Mouse (Mus musculus) layer of hippocampus, adult 8-10 months (tissue): ENCODE data around the gene Nkx2-4. TPM values are rescaled to one million over a fixed set of nuclear protein-coding genes. Genes with fewer than 3 reads are reported as not detected.

Experiments used
- DNase-seq, 2 experiments: peaks; one replicate each; pipeline ENCODE4 v3.0.0; 2022; ENCODE audit warnings: low spot score in 2 of 2
- total RNA-seq, 4 experiments: library from RNA; stranded (reverse); gene quantifications; 2 replicates each; pipeline ENCODE4 v1.2.4; 2022

Nkx2-4 gene
- total RNA-seq = not detected

DNA sequence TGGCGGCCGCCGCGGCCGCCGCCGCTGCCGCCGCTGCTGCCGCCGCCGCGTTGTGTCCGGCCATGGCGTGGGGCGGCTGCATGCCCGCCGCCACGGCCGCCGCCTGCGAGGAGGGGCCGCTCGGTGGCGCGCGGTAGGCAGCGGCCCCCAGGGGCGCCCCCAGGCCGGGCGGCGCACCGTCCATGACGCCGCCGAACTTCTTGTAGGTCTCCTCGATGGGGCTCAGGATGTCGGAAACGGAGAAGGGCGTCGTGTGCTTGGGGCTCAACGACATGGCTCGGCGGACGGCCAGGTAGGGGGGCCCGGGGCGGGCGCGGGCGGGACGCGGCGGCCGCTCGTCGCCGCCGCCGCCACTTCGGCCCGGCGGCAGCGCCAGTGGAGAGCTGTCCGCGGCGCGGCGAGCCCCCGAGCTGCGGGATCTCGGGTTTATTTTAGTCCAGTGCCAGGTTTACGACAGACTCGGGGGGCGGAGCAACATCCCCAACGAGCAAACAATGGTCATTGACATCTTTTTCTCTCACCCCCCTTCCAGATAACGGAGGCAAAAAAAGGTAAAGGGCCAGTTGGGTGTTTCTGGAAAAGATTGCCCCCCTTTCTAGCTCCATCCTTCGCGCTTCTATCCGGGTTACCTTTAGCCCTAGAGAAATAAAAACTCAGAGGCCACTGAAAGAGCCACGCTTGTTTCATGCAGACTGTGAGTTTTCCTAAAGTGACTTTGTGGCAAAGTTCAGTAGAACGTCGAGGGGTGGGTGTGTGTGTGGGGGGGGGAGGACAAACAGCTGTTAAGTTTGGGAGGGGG, at the start of gene Nkx2-4:
Gene Nkx2-4, minus strand, starts transcription at position 374 of the 799 bp plus-strand sequence.
- no peak for DNase-seq

DNA sequence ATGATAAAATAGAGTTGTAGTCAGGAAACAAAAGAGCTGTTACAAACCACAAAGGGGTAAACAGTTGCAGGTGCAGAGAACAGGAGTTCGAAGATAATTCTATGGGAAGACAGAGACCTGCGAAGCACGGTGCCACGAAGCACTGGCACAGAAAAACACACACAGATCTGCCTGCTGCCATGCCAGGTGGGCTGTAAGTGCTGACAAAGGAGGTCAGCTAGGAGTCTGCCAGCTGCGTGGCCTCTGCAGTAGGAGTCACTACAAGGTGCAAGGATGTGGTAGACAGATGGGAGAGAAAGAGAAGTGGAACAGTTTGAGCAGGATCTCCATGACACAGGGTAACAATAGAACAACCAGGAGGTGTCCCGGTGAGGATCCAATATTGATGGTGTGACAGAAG, 42.1 kb upstream of the Nkx2-4 start:
- no peak for DNase-seq

DNA sequence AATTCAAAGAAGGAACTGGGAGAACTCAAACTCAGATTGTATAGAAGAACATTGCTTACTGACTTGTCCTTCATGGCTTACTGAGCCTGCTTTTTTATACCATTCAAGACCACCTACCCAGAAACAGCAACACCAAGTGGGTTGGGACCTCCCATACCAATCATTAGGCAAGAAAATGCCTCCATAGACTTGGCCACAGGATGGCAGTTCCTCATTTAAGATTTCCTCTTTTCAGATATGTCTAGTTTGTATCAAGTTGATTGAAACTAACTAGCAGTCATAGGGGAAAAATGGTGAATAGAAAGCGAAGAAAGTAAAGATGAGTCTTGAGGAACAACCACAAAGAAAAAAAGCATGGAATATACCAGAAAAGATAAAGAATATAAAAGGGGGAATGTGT, 34.5 kb upstream of the Nkx2-4 start:
- DNase-seq = no peak

DNA sequence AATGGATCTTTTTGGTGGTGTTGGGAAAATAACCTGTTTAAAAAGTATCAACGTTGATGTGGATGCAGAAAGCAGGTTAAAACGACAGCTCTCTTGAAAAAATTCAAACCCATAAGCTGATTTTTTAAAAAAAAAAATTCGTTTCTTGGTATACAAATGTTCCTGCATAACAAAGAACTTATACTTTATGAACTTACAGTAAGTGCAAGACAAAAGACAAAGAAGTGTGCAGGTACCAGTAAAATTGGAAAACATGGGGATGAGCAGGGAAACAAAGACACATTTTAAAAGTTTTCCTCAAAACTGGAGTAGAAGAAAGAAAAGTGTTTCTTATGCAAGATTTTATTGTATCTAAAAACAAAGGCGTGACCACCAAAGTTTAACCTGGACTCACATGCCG, 1.2 kb upstream of the Nkx2-4 start:
- no peak for DNase-seq

DNA sequence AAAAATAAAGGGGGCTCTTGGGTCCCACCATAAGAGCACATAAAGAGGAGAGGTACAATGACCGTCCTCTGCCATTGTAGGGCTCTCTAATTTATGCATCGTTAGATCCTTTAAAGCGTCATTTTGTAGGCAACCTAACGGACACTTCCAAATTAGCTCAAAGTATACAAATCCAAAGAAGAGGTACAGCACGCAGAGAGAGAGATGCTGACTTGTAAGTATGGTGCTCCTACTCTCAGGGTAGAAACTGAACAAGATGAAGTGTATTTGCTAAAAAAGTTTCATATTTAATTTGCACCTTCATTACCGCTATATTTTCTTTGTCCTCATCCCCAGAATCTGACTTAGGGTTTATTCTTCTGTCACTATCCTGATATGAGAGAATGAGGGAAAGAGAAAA, 692 bp upstream of the Nkx2-4 start:
- DNase-seq = no peak

DNA sequence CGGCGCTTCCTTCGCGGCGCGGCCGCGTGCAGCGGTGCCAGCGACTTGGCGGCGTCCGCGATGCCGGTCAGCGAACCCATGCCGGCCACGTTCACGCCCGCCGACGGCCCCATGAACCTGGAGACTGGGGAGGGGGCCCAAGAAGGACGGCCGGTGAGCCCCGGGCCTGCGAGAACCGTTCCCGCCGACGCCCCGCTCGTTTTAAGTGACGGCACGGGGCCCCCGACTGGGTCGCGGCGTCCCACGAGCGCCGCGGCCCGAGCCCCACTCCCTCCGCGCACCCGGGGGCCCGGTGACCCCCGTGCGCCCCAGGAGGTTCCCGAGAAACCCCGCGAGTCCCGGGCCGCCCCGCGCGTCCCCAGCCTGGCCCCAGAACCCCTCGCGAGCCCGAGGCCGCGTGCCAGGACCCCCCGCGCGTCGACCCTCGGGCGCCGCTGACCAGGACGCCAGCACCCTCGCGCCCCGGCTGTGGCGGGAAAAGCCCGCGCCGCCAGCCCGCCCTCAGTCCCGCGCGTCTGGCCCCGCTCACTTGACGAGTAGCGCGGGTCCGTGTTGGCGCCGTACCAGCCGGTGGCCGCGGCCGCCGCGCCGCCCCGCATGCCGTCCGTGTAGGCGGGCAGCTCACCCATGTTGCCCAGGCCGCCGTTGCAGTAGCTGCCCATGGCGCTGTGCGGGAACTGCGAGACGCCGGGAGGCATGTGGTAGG, 726 bp downstream of the Nkx2-4 start:
- DNase-seq = no peak

DNA sequence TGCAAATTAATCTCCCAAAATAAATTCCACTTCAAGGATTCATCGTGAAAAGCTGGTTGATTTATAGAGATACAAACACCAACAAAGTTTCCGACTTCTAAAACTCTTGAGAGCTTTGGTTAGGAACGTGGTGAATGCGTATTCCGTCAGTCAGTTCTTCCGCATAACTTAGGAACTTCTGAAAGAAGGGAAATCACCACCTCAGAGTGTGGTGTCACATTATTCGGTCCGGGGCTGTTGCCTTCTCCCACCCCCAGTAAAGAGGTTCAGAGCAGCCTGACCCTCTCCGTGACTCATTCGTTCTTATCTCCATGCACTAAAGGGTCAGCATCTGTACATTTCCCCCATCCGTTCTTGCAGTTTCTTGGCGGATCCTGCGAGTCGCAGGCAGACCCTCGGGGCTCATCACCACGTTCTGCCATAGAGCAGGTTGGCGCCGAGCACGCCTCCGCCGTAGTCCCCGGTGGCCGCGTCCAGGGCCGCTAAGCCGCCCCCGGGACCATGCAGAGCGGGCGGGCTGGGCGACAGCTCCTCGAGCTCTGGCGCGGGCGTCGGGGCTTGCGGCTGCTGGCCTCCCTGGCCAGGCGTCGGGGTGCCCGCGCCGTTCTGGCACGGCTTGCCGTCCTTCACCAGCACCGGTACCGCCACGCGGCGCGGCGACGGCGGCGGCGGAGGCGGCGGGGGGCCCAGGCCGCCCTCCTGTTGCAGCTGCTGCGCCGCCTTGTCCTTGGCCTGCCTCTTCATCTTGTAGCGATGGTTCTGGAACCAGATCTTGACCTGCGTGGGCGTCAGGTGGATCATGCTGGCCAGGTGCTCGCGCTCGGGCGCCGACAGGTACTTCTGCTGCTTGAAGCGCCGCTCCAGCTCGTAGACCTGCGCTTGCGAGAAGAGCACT, 1.5 kb downstream of the Nkx2-4 start:
- DNase-seq = no peak

DNA sequence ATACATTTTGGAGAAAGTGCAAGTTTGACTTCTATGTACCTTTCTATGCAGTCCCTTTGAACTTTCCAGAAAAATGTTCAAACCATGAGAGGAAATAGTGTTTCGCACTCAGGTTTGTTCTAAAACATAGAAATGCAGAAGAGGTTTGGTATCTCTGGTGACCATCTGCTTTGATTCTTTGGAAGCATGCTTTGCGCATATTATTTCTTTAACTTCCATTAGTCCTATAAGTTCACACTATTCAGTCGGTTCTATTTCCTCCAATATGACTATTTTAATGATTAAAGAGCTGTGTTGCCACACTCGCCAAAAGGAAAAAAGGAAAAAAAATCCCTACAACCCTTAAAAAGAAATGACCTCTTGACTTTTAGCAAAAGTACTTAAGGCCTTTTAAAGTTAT, 2.9 kb downstream of the Nkx2-4 start:
- DNase-seq = no peak

DNA sequence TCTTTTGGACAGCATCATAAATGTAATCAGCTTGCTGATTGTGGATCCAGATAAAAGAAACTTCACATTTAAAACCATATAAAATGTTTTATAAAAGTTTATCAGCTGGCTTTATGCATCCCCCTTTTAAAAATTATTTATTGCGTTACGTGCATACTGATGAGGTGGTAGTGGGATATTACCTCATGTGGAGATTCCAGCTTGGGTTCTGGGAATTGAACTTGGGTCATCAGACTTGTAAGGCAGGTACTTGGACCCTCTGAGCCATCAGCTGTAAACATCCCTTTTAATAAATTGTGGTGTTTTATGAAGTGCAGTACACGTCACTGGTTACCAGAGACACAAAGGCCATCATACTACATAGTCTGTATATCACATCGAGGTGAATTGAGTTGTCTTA, 10.8 kb downstream of the Nkx2-4 start:
- DNase-seq = no peak

DNA sequence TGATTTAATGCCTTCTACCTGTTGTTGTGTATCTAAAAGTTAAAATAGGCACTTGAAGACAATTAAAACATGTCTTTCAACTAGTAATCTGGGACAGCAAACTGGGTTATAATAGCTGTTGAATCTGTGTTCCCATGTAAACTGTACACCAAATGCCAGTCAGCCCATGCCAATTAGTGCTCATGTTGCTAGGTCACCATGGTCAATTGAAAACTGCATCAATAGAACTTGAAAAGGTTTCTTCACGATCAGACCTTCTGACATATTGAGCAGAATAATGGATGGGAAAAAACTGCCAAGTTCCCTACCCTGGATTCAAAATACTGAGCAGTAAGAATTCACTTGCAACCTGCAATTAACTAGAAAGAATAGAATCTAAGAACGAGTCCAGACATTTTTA, 11.3 kb downstream of the Nkx2-4 start:
- DNase-seq = no peak

DNA sequence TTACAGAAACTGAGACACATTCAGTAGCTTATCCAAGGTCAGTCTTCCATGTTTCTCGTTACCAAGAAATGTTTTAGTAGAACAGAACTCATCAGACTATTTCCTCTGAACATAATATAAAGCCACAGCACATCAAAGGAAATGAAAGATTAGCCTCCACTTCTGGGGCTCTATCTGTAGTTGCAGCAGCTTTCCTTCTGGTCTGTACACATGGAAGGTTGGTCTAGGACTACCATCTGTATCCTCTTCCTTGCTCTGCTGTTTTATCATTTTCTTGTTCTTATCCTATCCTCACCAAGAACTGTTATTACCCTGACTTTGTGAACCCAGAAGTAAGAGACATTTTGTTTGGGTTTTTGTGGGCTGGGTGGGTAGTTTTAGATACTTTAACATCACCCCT, 14.9 kb downstream of the Nkx2-4 start:
- no peak for DNase-seq

DNA sequence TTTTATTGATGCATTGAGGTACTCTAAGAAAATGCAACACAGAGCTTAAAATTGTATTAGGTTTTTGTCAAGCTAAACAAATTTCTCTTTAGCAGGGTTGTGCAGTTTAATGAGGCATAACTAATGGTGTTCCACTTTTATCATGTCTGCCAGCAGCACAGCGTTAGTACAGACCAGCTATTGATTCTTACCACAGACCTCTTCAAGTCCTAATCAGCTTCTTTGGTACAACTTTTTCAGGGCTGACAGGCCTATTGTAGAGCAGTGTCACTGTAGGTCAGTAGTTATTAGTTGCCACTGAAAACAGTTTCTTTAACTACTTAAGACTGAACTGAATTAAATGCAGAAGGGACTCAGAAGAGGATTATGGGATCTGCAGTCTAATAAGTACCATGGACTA, 16.2 kb downstream of the Nkx2-4 start:
- DNase-seq = no peak

DNA sequence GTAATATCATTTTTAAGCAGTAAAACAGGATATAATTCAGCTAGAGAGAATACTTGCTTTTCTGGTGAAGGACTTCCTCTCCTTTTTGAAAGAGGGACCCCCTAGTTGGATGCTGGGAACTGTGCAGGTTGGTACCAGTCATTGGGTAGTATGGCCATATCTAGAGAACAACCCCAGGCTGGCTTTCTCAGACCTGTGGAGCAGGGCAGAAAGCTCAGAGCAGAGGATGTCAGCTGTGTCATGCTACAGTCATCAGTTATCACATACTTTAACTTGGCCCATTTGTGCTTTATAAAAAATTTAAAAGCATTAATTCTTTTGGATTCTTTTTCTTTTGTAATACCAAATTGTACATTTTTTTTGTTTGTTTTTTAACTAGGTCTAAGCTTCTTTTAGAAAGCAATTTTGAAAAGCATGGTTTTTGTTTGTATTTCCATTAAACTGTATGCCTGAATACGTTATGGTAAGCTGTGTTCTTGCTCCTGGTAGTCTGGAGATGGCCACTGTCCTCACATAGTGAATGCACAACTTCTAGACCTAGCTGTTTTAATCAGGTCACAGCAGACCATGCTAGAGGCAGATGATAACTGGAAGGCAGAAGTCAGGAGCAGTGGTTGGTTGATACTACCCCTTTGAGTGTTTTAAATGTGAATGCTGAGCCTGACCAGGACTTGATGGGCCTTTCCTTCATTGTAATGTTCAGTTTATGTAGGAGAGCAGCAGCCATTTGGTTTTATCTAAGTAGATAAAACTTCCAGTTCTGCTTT, 17.6 kb downstream of the Nkx2-4 start:
- no peak for DNase-seq

DNA sequence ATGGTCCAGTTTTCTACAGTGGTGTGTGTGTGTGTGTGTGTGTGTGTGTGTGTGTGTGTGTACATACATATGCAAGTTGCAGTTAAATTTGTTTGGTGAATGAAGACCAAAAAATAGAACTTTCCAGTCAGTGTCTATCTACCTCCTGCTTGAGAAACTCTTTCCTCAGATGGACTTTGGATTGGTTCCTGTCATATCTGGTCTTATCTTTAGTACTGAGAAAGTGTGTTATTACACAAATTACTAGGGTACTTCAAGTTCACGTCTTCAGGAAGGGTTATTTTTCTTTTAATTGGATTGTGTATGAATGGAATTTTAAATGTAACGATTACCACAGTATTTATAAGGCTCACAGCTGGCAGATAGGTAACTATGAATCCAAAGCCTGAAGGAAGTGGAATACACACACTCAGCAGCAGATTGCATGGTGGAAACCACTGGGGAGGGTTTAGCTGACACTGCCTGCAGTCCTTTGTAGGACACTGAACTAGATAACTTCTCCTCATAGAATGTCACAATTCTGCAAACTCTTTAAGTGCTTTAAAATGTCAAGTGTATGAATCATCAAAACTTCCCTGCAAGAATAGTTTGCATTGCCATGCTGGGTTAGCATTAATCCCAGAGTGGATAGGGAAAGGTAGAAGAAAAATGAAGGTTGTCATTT, 31.9 kb downstream of the Nkx2-4 start:
- DNase-seq = no peak

DNA sequence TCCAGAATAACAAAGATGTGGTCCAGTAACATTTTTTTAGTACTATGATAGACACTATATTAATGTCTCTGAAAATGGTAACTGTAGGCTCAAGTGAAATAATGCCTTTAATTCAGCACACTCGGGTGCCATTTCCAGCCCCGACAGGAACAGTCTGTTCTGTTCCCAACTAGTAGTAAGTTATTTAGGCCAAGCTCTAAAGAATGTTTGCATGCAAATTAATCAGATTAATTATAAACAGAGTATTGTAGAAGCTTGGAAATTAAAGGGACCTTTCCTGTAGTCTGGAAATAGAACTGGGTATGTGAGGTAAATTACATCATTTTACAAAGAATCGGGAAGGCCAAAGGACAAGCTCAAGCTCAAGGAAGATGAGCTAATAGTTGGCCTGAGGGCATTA, 38.2 kb downstream of the Nkx2-4 start:
- no peak for DNase-seq

DNA sequence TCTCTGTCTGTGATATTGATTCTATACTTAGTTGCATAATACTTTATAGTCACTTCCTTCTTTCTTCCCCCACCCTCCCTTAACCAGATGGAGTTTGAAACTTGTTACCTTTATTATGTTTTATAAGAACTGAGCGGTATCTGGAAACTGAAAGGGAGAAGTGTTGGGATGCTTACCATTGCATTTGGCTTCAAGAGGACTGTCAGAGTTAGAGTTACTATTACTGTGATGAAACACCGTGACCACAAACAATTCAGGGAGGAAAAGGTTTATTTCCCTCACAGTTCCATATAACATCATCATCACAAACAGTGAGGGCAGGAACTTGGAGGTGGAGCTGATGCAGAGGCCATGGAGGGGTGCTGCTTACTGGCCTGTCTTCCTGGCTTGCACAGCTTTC, 49.4 kb downstream of the Nkx2-4 start:
- DNase-seq = no peak

Other genes with a start within 250 kb of the Nkx2-4 start
- 10 to 100 TPM; 20.9 to 27.1 (median 24.5) TPM for gene Kiz, start 229.6 kb downstream of the Nkx2-4 start, total RNA-seq
- 10 to 100 TPM; 43.8 to 53.6 (median 45.9) TPM for gene Xrn2, start 72.4 kb downstream of the Nkx2-4 start, total RNA-seq
- 1 to 10 TPM; 5.1 to 7.6 (median 6.1) TPM for gene Nkx2-2, start 108.8 kb upstream of the Nkx2-4 start, total RNA-seq